Comparison of ENCODE assay signal across 8 mouse cellular contexts in genomic region chr4:102088235-102088867, GRCm38 (mm10). TPM values are rescaled to one million over a fixed set of nuclear protein-coding genes. Genes with fewer than 3 reads are reported as not detected.
DNase-seq lines count a peak whose midpoint lies in the region; ATAC-seq lines count a peak whose summit lies in the region.

No protein-coding gene starts in this region.

- no peaks in the 10 kb centered on the region for H3K9me3 ChIP-seq in heart, embryonic 15.5 days (replicated peaks)
- H3K9me3 ChIP-seq in forebrain, embryonic 16.5 days (ENCODE audit: control insufficient read depth, low read length), result no peaks in the 10 kb centered on the region
- H3K9me3 ChIP-seq in limb, embryonic 15.5 days, result no peaks in the 10 kb centered on the region

- no peaks in the 10 kb centered on the region for H3K36me3 ChIP-seq in heart, embryonic 15.5 days
- H3K36me3 ChIP-seq in forebrain, embryonic 16.5 days (ENCODE audit: control insufficient read depth, insufficient read depth), result no peaks in the 10 kb centered on the region
- H3K36me3 ChIP-seq in limb, embryonic 15.5 days, result no peaks in the 10 kb centered on the region

- peak overlapping the region; percentile 98 for H3K4me2 ChIP-seq in heart, embryonic 15.5 days
- peak overlapping the region; percentile 86 for H3K4me2 ChIP-seq in forebrain, embryonic 16.5 days (ENCODE audit: low read length)
- H3K4me2 ChIP-seq in limb, embryonic 15.5 days, result peak overlapping the region; percentile 91

- 25% methylated on average over 15 of the region's 15 CpGs for WGBS in heart, embryonic 15.5 days
- WGBS in forebrain, embryonic 16.5 days, result 25% methylated on average over 15 of the region's 15 CpGs
- WGBS in limb, embryonic 15.5 days, result 19% methylated on average over 15 of the region's 15 CpGs

- peak overlapping the region; percentile 58 for H3K9ac ChIP-seq in heart, embryonic 15.5 days
- peak overlapping the region; percentile 55 for H3K9ac ChIP-seq in forebrain, embryonic 16.5 days (replicated peaks; ENCODE audit: low read depth, low read length)
- 0 out of 2 replicates have a peak overlapping the region, but pooled peaks have one; percentile 21 for H3K9ac ChIP-seq in limb, embryonic 15.5 days

- no peak for ATAC-seq in heart, embryonic 15.5 days (replicated peaks; ENCODE audit: insufficient number of reproducible peaks, insufficient read depth, low FRiP score, low read depth)
- peak; percentile 61 for ATAC-seq in forebrain, embryonic 16.5 days
- ATAC-seq in limb, embryonic 15.5 days (ENCODE audit: insufficient number of reproducible peaks, low FRiP score, low TSS enrichment, low read depth), result no peak
- ATAC-seq in monocyte, adult 5-6 weeks (replicated peaks; ENCODE audit: insufficient number of reproducible peaks, low FRiP score, low TSS enrichment, poor library complexity, severe bottlenecking), result no peak

- H3K27me3 ChIP-seq in heart, embryonic 15.5 days, result peaks cover 34% of the 10 kb centered on the region
- H3K27me3 ChIP-seq in forebrain, embryonic 16.5 days (replicated peaks; ENCODE audit: control insufficient read depth, insufficient read depth, low read length), result peaks cover 8% of the 10 kb centered on the region
- peaks cover 45% of the 10 kb centered on the region for H3K27me3 ChIP-seq in limb, embryonic 15.5 days

- DNase-seq in heart, postnatal 4 days, result no peak
- peak; percentile 71 for DNase-seq in cerebellum, adult 11-12 months
- peak; percentile 20 to 49 for DNase-seq in right cerebral cortex, adult 2 months (ENCODE audit: low spot score in 2 of 2)
- no peak for DNase-seq in testis, postnatal 10 days (ENCODE audit: low spot score)

- peak overlapping the region; percentile 60 for H3K4me3 ChIP-seq in heart, embryonic 15.5 days
- H3K4me3 ChIP-seq in forebrain, embryonic 16.5 days (replicated peaks; ENCODE audit: low read length), result peak overlapping the region; percentile 60
- peak overlapping the region; percentile 46 for H3K4me3 ChIP-seq in limb, embryonic 15.5 days

- peaks cover 14% of the 10 kb centered on the region for H3K4me1 ChIP-seq in heart, embryonic 15.5 days (replicated peaks)
- H3K4me1 ChIP-seq in forebrain, embryonic 16.5 days (replicated peaks; ENCODE audit: control insufficient read depth, insufficient read depth, low read length), result peaks cover 7% of the 10 kb centered on the region; the same call in 1 of the 2 replicates
- peaks cover 13% of the 10 kb centered on the region for H3K4me1 ChIP-seq in limb, embryonic 15.5 days

- no peak overlapping the region for H3K27ac ChIP-seq in heart, embryonic 15.5 days
- H3K27ac ChIP-seq in forebrain, embryonic 16.5 days (ENCODE audit: low read length), result no peak overlapping the region
- H3K27ac ChIP-seq in limb, embryonic 15.5 days, result no peak overlapping the region

RNA-seq across cellular contexts. Expression of gene Pde4b, which starts 1.0 kb away (rescaled TPM):
- polyA plus RNA-seq in heart, embryonic 15.5 days (2015; fragmentation: Nextera tagmentation; extraction: Ambion mirVana), result 24.6 and 27.4 TPM in 2 replicates
- 10 to 100 TPM; 67.2 to 72.1 TPM for total RNA-seq in heart, postnatal 4 days (2021)
- polyA plus RNA-seq in forebrain, embryonic 16.5 days (2015; fragmentation: Nextera tagmentation; extraction: Ambion mirVana), result 29.3 and 32.1 TPM in 2 replicates
- 20.1 and 25.3 TPM in 2 replicates for polyA plus RNA-seq in limb, embryonic 15.5 days (2015; fragmentation: Nextera tagmentation; extraction: Ambion mirVana)
- total RNA-seq in monocyte, adult 5-6 weeks (2017), result 137 to 259 TPM (median 236 TPM) in 3 replicates

Comparison
In these comparisons a context has a peak if more than half of its experiments do, and no peak if none do; other contexts are left out.
1. DNase-seq: peak in cerebellum, adult 11-12 months (single experiment) and right cerebral cortex, adult 2 months (2 of 2); none in heart, postnatal 4 days (single experiment) and testis, postnatal 10 days (single experiment).
2. Peak in every context shown above with its lines, with median percentiles within 50 percentile points of each other: H3K4me2 ChIP-seq, H3K4me3 ChIP-seq and H3K9ac ChIP-seq.